Mouse (Mus musculus): ENCODE data around the gene Ppp1r15b. TPM values are rescaled to one million over a fixed set of nuclear protein-coding genes. Genes with fewer than 3 reads are reported as not detected.

Gene Ppp1r15b
- polyA plus RNA-seq (2012), result 40.0 and 44.4 TPM in 2 replicates

DNA sequence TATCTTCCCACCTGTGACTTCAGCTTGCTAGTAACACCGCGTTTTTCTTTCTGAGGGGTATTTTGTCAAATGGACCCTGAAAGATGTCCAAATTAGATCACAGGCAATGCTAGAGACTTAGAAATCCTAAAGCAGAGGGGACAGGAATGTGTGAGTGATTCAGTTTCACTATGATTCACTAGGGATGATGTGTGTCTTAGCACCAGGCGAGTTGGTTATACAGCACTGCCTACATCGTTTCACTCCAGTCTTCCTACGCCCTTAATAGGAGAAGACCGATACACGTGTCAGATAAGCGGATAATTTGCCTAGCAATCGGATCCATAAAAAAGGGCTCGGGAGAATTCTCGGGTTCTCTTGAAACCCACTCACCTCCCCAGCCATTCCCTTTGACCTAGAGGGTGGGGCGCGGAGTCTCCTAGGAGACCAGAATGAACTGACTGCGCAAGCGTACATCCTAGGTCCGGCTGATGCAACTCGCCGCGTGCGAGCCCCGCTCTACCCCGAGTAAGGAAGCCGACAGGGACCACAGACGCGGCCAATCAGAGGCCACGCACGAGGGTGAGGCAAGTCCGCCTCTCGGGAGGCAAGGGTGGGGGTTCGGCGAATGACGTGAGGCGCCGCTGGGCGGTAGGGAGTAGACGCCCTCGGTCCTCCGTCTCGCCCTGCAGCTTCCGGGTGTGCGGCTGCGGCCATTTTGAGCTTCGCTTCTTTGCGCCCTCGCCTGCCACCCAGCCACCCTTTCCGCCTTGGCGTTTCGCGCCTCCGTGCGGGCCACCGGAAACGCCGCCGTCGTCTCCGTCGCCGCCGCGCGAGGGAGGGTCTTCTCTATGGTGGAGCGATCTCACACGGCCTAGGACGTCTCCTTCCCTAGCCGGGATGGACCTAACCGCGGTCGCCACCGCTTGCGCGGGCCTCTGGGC, at the start of gene Ppp1r15b:
Ppp1r15b (plus strand) TSS at position 506 of the 923 bp plus-strand sequence.
- TF ChIP-seq GATA1 (IDR thresholded peaks at IDR 0.05; ENCODE audit: low read length), result no peak

DNA sequence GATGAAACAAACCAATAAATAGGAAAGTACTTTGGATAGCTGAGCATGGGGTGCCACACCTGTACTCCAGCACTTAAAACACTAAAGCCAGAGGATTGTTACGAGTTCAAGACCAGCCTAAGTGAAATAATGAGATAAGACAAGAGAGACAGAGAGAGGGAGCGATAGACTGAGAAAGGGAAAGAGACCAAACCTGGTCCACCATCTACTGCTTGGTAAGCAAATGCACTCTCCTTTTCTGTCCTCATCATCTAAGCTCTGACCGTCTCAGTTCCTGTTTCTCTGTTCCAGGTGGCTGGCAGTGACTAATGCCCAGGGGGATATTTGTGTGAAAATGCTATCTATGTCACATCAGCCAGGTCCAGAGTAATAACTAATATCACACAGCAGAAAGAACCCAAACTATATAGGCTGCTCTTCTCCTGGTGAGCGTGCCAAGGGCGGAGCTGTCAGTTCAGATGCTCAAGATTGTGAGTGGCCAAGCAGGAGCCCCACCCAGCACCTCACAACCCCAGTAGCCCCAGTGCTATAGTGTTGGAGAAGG, 47.9 kb upstream of the Ppp1r15b start:
- TF ChIP-seq GATA1 (IDR thresholded peaks at IDR 0.05; ENCODE audit: low read length), result no peak

DNA sequence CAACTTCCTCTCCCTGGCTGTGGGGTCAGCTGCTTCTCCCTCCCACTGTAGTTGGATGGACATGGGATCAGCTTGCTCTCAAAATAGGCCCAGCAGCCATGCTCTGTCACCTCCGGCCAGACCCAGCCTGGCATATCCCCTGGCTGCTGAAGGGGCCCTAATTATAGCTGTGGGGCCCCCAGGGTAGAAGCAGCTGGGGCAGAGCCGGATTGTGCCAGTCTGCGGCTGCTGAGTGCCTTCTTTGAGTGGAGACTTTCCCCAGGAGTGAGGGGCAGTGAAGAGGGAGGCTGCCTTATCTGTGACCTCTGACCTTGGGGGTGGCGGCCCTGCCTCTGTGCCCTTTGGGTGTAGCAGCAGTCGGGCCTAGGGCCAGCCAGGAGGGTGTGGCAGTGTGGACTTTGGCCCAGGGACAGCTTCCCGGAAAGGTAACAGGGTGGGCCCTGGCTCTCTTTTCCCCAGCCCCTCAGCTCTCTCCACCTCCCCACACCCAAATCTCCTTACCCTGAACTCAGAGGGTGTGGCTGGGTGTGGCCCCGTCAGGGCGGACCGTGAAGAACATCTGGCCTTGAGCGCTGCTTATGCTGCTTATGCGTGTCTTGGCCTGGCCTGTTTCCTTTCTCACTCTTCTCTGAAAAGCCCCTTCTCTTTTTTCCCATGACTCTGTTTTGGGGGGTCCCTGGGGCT, 46.9 kb upstream of the Ppp1r15b start:
- TF ChIP-seq GATA1 (IDR thresholded peaks at IDR 0.05; ENCODE audit: low read length), result no peak

DNA sequence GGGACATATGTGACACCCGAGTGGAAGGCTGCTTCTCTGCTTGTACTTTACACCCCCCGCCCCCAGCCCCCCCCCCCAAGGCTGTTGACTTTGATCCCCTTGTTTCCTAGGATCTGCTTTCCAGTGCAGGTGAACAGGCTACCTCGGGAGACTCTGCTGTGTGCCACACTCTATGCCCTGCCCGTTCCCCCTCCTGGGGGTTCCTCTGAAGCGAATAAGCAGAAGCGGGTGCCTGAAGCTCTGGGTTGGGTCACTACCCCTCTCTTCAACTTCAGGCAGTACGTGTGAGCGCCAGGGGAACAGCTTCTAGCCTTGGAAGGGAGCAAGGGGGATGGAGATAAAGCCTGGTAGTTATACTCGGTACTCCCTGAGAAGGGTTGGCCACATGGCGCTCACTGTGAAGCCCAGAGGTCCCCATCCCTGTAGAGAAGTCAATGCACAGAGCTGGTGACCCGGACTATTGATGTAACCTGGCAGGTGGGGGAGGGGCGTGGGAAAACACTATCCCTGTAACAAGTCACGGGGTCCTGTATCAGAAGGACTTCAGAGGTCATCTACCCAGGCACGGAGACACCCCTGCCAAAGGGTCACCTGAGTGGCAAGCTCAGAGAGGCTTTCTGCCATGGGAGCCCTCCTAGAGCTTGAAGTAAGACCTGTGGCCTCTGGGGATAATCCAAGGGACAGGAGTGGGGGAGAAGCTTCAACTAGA, 46.1 kb upstream of the Ppp1r15b start:
- TF ChIP-seq GATA1 (IDR thresholded peaks at IDR 0.05; ENCODE audit: low read length), result no peak

DNA sequence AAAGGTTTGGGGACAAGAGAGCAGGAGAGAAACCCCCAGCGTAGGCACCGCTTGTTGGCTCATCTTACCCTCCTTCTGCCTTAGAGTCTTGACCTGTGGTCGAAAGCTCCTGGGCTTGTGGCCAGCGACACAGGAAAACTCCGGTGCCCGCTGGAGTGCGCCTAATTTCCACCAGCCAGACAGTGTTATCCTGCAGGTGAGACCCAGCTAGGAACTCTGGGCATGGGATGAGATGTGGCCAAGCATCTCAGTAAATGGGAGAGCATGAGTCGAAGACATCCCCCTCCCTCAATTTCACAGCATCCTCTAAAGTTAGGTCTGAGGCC, 45.6 kb upstream of the Ppp1r15b start:
- no peak for TF ChIP-seq GATA1 (IDR thresholded peaks at IDR 0.05; ENCODE audit: low read length)

DNA sequence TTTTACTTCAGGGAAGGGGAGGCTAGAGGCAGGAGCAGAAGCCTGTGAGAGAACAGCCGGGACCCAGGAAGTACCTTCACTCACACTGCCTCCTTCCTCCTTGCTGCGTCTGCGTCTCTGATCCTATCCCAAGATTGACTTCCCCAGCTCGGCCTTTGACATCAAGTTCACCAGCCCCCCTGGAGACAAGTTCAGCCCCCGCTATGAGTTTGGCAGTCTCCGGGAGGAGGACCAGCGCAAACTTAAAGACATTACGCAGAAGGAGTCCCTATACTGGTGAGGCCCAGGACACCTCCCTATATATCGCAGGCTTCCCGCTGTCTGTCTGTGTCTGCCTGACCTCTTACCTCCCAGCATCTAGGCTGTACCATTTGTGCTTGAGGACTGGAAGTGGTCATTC, 44.1 kb upstream of the Ppp1r15b start:
- no peak for TF ChIP-seq GATA1 (IDR thresholded peaks at IDR 0.05; ENCODE audit: low read length)

DNA sequence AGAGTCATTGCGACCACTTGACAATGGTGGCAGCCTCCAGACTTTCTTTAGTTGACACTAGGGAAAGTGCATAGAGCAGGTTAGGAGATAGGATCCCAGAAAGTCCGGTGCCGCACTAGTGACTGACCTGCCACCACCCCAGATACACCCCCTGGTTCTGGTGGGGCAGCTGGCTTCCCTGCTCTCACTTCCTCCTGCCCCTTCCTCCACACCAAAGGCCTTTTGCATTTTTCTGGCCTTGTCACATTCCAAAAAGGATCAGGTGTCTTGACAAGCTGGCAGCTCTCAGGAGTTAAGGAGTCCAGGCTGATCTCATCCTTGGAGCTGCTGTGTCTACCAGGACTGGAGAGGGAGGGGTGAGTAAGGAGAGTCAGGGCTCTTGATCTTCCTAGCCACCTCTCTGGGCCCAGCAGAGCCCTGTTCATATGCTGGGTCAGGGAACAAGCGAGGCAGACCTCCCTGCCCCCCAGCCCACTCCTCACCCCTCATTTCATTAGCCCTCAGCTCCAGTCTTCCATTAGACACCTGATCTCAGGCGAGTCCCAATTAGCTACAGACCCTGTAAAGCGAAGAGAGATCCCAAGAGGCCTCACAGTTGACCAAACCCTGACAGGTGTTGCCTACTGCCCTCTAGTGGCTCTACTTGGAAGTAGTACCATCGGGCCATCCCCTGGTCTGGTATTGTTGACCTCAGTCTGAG, 43.6 kb upstream of the Ppp1r15b start:
- no peak for TF ChIP-seq GATA1 (IDR thresholded peaks at IDR 0.05; ENCODE audit: low read length)

DNA sequence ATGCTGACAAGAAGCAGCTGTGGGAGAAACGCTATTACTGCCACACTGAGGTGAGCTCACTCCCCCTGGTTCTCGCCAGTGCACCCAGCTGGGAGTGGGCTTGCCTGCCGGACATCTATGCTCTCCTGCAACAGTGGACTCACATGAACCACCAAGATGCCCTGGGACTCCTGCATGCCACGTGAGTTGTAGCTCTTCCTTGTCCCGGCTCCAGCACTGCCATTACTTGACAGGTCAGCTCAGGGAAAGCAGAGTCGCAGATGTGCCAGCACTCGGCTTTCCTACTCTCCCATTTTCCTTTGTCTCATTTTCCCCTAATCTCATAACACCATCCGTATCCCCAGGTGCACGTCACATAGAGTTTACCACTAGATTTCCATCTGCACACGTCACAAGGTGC, 42.7 kb upstream of the Ppp1r15b start:
- TF ChIP-seq GATA1 (IDR thresholded peaks at IDR 0.05; ENCODE audit: low read length), result no peak

DNA sequence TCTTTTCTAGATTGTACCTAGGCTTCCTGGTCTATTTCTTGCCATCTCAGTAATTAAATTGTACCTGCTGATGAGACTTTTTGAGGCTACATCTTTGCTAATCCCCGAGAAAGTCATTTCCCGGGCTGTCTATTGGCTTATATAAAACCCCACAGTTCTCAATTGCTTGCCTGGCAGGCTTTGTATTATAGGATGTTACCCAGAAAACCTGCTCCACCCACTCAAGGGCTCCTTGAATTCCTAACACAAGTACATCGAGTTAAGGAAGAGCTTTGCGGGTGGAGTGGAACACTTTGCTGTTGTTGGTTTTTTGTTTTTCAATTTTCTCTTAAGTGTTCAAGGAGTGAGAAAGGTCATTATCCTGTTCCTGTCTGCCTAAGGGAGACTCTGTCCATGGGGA, 41.5 kb upstream of the Ppp1r15b start:
- TF ChIP-seq GATA1 (IDR thresholded peaks at IDR 0.05; ENCODE audit: low read length), result no peak

DNA sequence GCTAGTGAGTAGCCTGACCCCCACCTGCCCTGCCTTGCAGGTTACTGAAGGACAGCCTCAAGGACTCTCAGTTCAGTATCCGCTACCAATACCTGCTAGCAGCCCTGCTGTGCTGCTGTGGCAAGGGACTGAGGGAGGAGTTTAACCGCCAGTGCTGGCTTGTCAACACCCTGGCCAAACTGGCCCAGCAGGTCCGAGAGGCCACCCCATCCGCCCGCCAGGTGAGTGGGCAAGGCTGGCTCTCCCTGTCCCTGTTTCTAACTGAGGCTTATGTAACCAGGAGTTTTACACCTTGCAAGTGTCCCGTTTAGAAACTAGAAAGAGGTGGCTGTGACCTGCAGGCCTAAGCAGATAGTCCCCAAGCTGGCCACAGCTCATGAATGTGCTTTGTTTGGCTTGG, 40.3 kb upstream of the Ppp1r15b start:
- TF ChIP-seq GATA1 (IDR thresholded peaks at IDR 0.05; ENCODE audit: low read length), result no peak

DNA sequence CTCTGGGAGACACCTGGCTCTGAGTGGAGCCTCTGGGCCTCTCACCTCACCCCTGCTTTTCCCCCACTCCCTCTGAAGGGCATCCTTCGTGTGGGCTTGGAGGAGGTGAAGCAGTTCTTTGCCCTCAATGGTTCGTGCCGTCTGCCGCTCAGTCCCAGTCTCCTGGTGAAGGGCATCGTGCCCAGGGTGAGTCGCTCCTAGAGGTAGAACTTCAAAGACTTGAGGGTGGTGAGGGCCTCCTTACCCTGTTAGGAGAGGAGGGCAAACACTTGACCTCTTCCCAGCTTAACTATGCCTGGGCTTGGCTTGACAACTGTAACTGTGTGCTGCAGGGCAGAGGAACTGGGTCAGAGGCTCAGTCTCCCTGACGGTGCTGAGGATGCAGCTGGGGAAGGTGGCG, 39.5 kb upstream of the Ppp1r15b start:
- no peak for TF ChIP-seq GATA1 (IDR thresholded peaks at IDR 0.05; ENCODE audit: low read length)

DNA sequence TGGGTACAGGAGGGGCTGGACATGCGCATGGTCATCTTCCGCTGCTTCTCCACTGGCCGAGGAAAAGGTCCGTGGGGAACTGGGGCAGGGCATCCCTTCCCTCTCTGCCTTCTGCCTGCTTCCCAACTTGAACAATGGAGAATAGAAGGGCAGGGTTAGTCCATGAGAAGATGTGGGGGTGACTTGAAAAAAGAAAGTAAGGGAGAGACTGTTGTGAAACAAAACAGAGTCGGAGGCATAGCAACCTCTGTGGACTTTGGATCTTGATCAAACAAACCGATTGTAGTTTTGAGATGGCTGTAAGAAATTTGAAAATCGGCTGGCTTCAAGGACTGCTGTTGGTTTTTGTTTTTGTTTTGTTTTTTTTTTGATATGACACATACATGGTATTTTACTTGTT, 37.2 kb upstream of the Ppp1r15b start:
- no peak for TF ChIP-seq GATA1 (IDR thresholded peaks at IDR 0.05; ENCODE audit: low read length)

DNA sequence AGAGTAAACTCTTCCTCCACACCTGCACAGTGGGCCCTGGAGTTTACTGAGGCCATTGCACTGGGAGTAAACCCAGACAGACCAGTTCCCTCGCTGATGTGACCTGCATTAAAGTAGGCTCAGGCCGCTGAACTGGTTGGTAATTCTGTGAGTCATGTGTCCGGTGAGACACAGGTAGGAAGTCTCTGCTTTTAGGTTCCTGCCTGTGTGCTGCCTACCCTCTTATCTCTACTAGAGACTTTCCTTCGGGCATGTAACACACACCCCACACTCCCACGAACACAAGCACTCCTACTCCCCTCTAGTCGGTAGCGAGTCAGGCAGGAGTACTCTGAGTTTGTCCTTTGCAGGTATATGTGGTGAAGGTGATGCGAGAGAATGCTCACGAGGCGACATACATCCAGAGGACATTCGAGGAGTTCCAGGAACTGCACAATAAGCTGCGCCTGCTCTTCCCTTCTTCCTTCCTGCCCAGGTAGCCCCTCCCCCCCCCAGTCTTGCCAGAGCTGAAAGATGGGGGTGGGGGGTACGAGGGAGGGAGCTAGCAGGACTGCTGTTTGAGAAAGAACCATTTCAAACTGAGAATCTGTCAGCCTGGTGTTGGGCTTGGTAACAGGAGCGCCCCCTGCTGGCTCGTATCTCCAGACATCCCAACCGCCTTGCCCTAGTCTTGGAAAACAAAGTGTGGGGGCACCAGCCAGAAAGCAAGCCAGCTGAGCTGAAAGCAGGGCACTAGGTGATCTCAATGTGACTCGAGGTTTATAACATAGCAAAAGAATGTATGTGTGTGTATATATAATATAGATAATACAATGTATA, 29.8 kb upstream of the Ppp1r15b start:
- TF ChIP-seq GATA1 (IDR thresholded peaks at IDR 0.05; ENCODE audit: low read length), result no peak

DNA sequence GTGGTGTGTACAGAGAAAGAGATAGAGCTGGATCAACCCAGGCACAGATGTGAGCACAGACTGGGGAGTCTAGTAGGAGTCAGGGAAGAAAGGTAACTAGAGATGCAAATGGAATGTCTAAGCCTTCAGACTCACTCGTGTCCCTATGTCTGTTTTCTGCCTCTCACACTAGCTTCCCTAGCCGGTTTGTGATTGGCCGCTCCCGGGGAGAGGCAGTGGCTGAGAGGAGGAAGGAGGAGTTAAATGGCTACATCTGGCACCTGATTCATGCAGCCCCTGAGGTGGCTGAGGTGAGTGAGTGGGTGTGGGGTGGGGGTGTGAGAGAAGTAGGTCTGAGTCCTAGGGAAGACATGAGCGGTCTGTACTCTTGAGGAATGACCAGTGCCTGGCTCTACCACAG, 28.8 kb upstream of the Ppp1r15b start:
- TF ChIP-seq GATA1 (IDR thresholded peaks at IDR 0.05; ENCODE audit: low read length), result no peak

DNA sequence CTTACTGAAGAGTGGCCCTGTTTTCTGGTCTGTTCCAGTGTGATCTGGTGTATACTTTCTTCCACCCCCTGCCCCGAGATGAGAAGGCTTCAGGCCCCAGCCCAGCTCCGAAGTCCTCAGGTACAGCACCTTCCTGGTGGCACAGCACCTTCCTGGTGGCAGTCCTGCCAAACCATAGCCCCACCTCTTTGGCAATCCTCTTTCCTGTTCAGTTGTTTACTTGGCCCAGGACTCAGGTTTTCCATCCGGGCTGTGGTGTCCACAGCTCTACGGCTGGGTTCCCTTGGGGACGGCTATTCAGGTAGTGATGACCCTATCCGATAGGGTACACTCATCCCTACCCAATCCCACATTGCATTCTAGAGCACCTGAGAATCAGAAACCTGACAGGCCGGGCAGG, 27.6 kb upstream of the Ppp1r15b start:
- TF ChIP-seq GATA1 (IDR thresholded peaks at IDR 0.05; ENCODE audit: low read length), result no peak
